Mouse (Mus musculus): ENCODE measurements around the gene Zfr. TPM values are rescaled to one million over a fixed set of nuclear protein-coding genes. Genes with fewer than 3 reads are reported as not detected.
A peak's percentile ranks its signal among the peaks of the same experiment; 100 is the strongest.

The Zfr gene
- polyA plus RNA-seq, 1 experiment, result 107 TPM

- no peak overlapping the region for H3K4me3 ChIP-seq (replicated peaks; ENCODE audit: extremely low read depth, low read depth, low read length)
- WGBS, result 45% methylated on average over 12 of the region's 12 CpGs
- H3K4me1 ChIP-seq (ENCODE audit: control insufficient read depth, insufficient read depth, low read length), result peaks cover 24% of the 10 kb centered on the region
- TF ChIP-seq POLR2A (IDR thresholded peaks at IDR 0.05; ENCODE audit: borderline replicate concordance, extremely low read depth, low read depth, low read length) (no peak), CTCF (IDR thresholded peaks at IDR 0.05; ENCODE audit: insufficient read depth, low read length) (no peak)
- no peak for DNase-seq
These were observed 112.8 kb downstream of the Zfr start for GRCm38 (mm10) chr15:12230243-12230935.

- Histone ChIP-seq H3K4me3 (replicated peaks; ENCODE audit: extremely low read depth, low read depth, low read length) (no peak overlapping the region), H3K4me1 (ENCODE audit: control insufficient read depth, insufficient read depth, low read length) (peaks cover 21% of the 10 kb centered on the region)
- TF ChIP-seq POLR2A (IDR thresholded peaks at IDR 0.05; ENCODE audit: borderline replicate concordance, extremely low read depth, low read depth, low read length) (no peak), CTCF (IDR thresholded peaks at IDR 0.05; ENCODE audit: insufficient read depth, low read length) (no peak)
- WGBS, result 79% methylated on average over 6 of the region's 6 CpGs
- DNase-seq, result no peak
These were observed 113.8 kb downstream of the Zfr start for GRCm38 (mm10) chr15:12231462-12231861.

- WGBS, result 60% methylated on average over 11 of the region's 11 CpGs
- no peak for TF ChIP-seq POLR2A (IDR thresholded peaks at IDR 0.05; ENCODE audit: borderline replicate concordance, extremely low read depth, low read depth, low read length)
- no peak for TF ChIP-seq CTCF (IDR thresholded peaks at IDR 0.05; ENCODE audit: insufficient read depth, low read length)
- H3K4me1 ChIP-seq (ENCODE audit: control insufficient read depth, insufficient read depth, low read length), result peaks cover 16% of the 10 kb centered on the region
- peak; percentile 49 for DNase-seq
- H3K4me3 ChIP-seq (replicated peaks; ENCODE audit: extremely low read depth, low read depth, low read length), result no peak overlapping the region
These were observed 114.8 kb downstream of the Zfr start for GRCm38 (mm10) chr15:12232429-12232828.

GRCm38 (mm10) chr15:12233021-12233420 lies 115.4 kb downstream of the Zfr start:
- DNase-seq, result no peak
- 72% methylated on average over 4 of the region's 4 CpGs for WGBS

More at GRCm38 (mm10) chr15:12233021-12233420, 115.4 kb downstream of the Zfr start:
- Histone ChIP-seq H3K4me3 (replicated peaks; ENCODE audit: extremely low read depth, low read depth, low read length) (no peak overlapping the region), H3K4me1 (ENCODE audit: control insufficient read depth, insufficient read depth, low read length) (peaks cover 11% of the 10 kb centered on the region)
- no peak for TF ChIP-seq POLR2A (IDR thresholded peaks at IDR 0.05; ENCODE audit: borderline replicate concordance, extremely low read depth, low read depth, low read length)

Other genes with a start within 250 kb of the Zfr start
- gene Npr3, start 210.5 kb upstream of the Zfr start, polyA plus RNA-seq (2012; rRNA removed), result 9.6 and 24.4 TPM in 2 replicates
- gene Sub1, start 120.8 kb upstream of the Zfr start, polyA plus RNA-seq (2012; rRNA removed), result 1.4 and 5.2 TPM in 2 replicates
- 20.2 and 25.9 TPM in 2 replicates for gene Mtmr12, start 87.2 kb downstream of the Zfr start, polyA plus RNA-seq (2012; rRNA removed)
- gene Golph3, start 203.6 kb downstream of the Zfr start, polyA plus RNA-seq (2012; rRNA removed), result 73.4 and 92.4 TPM in 2 replicates
- gene 1810049J17Rik, start 204.1 kb downstream of the Zfr start, polyA plus RNA-seq (2012; rRNA removed), result 0.85 TPM in 1 of 2 replicates, not detected in the other